Mouse (Mus musculus) kidney, adult 2 months (tissue): ENCODE results near the gene Cyp2d34. TPM values are rescaled to one million over a fixed set of nuclear protein-coding genes. Genes with fewer than 3 reads are reported as not detected.

Experiments
- DNase-seq: peaks from one replicate; pipeline ENCODE4 v3.0.0; 2021
- H3K27ac ChIP-seq: fragments of 200-500 bp; 2 replicates; pipeline ENCODE4 v1.5.1; 2012; ENCODE audit warnings: low read depth, low read length, control low read depth, inconsistent platforms; ENCODE audit not compliant: insufficient read depth
- H3K27me3 ChIP-seq: fragments of 200-500 bp; replicated peaks from 2 replicates; pipeline ENCODE4 v1.6.1; 2012; ENCODE audit warnings: mild to moderate bottlenecking, moderate library complexity, low read length, inconsistent platforms; ENCODE audit not compliant: control insufficient read depth, insufficient read depth
- H3K36me3 ChIP-seq: fragments of 200-500 bp; 2 replicates; pipeline ENCODE4 v1.6.1; 2012; ENCODE audit warnings: mild to moderate bottlenecking, moderate library complexity, low read length, inconsistent platforms; ENCODE audit not compliant: control insufficient read depth, insufficient read depth
- H3K4me1 ChIP-seq: fragments of 200-500 bp; 2 replicates; pipeline ENCODE4 v1.6.1; 2011; ENCODE audit warnings: low read length; ENCODE audit not compliant: control insufficient read depth, insufficient read depth
- H3K4me3 ChIP-seq: fragments of 200-500 bp; 2 replicates; pipeline ENCODE4 v1.5.1; 2011; ENCODE audit warnings: mild to moderate bottlenecking, low read depth, low read length, control low read depth; ENCODE audit not compliant: insufficient read depth
- CTCF ChIP-seq: fragments of 200-500 bp; conservative IDR thresholded peaks from 2 replicates; pipeline ENCODE4 v1.5.1; 2011; ENCODE audit warnings: low read depth, mild to moderate bottlenecking, control low read depth, low read length, moderate library complexity, mixed read lengths; ENCODE audit not compliant: insufficient read depth, insufficient read length
- POLR2A ChIP-seq: fragments of 200-500 bp; IDR thresholded peaks from one replicate; pipeline ENCODE4 v1.6.1; 2011; ENCODE audit warnings: low read depth, low read length, control low read depth
- WGBS: fragments of 180-500 bp; shearing (Covaris S2); methylation state at CpG from one replicate; pipeline ENCODE4 v1.1.7; 2018; 5-methylcytosine and 5-hydroxymethylcytosine counted together
- polyA plus RNA-seq: library from polyadenylated mRNA; depleted of rRNA; stranded (reverse); fragments of >200 nt; gene quantifications from 2 replicates; pipeline ENCODE4 v1.2.3, GENCODE M21; 2012; rRNA removed

The Cyp2d34 gene
- 0.04 and 0.06 TPM in 2 replicates for polyA plus RNA-seq

DNA sequence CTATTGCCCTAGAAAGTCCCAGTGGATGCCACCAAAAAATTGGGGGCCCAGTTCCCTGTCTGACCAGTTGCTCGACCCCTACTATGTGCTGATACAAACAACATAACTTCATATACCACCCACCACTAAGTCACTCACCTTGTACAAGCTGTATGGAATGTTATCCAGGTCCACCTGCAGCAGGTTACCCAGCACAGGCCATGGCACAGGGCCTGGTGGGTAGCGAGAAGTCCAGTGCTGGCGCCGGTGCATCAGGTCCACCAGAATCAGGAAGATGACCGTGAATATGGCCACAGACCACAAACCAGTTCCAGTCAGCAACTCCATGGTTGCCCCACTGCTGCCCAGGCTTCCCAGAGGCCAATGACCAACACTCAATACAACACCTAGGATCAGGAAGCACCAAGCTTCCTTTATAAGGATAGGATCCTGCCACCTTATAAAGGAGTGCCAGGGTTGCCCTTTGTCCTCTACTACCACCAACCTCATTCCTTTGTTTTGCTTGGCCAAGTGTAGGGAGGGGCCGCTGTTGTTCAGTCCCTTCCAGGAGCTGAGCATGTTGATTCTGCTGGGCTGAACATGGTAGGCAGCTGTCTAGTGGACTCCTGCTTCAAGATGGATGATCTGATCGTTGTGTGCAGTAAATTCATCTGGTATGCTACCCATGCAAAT, at the start of gene Cyp2d34:
TSS of gene Cyp2d34 (minus strand) at position 416 of the 672 bp plus-strand sequence.
- peaks cover 3% of the 10 kb centered on the region; the same call in 1 of the 2 replicates for H3K4me1 ChIP-seq
- no peak within 1 kb of the TSS for H3K4me3 ChIP-seq
- 85% methylated on average over 7 of the region's 7 CpGs for WGBS
- no peaks in the 10 kb centered on the region for H3K27me3 ChIP-seq
- no peaks in the 10 kb centered on the region for H3K36me3 ChIP-seq
- DNase-seq: no peak
- no peak within 1 kb of the TSS for H3K27ac ChIP-seq
- no peak for TF ChIP-seq POLR2A
- no peak for TF ChIP-seq CTCF

DNA sequence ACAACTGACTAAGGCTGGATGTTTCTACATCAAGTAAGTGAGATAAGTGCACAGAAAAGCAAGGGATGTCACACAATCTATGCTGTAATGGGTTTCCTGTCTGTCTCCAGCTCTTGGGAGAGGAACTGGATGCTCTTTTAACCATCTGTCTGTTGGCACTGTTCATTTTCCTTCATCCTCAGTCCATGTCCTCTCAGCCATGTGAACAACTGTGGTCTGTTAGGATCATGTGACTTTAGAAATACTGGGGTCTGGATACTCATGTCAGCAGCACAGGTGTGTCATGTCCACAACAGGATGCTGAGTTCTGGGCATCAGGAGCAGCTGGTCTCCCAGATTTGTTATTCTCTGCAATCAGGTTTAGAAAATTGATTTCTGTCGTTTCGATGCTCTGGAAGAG, 35.6 kb upstream of the Cyp2d34 start:
- H3K36me3 ChIP-seq: no peaks in the 10 kb centered on the region
- WGBS: 68% methylated on average over 2 of the region's 2 CpGs
- H3K27me3 ChIP-seq: no peaks in the 10 kb centered on the region
- no peak overlapping the region for H3K27ac ChIP-seq
- DNase-seq: no peak
- TF ChIP-seq POLR2A: no peak
- no peak for TF ChIP-seq CTCF
- no peaks in the 10 kb centered on the region for H3K4me1 ChIP-seq
- H3K4me3 ChIP-seq: no peak overlapping the region

DNA sequence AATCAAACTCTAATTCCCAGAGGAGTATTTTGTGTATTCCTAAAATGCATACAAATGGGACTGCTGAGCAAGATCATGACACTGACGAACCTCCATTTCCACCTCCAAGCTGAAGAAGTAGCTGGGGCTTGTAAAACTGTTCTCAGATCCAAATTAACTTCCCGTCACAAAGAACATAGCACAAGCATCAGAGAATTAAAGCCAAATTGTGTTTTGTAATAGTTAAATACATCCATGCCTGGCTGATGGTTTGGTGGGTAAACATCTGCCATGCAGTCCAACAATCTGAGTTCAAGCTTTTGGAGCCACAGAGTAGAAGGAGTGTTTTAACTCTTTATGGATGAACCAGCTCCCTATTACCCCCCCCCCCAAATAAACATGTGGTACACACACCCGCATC, 23.6 kb upstream of the Cyp2d34 start:
- Histone ChIP-seq H3K4me3 (no peak overlapping the region), H3K27me3 (no peaks in the 10 kb centered on the region), H3K4me1 (no peaks in the 10 kb centered on the region), H3K36me3 (no peaks in the 10 kb centered on the region), H3K27ac (no peak overlapping the region)
- 85% methylated on average over 3 of the region's 3 CpGs for WGBS
- DNase-seq: no peak
- TF ChIP-seq POLR2A (no peak), CTCF (no peak)

DNA sequence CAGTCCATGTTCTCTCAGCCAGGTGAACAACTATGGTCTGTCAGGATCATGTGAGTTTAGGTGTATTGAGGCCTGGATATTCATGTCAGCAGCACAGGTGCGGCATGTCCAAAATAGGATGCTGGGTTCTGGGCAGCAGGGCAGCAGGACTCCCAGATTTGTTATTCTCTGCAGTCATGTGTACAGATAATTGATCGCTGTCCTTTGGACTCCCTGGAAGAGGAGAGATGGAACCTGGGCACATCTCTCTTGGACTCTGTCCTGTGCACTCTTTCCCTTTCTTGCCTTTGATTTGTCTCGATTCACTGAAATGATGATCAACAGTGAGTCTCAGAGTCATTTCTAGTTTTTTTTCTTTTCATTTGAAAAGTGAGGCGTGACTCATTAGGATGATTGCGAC, 23.0 kb upstream of the Cyp2d34 start:
- H3K27me3 ChIP-seq: no peaks in the 10 kb centered on the region
- H3K4me1 ChIP-seq: no peaks in the 10 kb centered on the region

DNA sequence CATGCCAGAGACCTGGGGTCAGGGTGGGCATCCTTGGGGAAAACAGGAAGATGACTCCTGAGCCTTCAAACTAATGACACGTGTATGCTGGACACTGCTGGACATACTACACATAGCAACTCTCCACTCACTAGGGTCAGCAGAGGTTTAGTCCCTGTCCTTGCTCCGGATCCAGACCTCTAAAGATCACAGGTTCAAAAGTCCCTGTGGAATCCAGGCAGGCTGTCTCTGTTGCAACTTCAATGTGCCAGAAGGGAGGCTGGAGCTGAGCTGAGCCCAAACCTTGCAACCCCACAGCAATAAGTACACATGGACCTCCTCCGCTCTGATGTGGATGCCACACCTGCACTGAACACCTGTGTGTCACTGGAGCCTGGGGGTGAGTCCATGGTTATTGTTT, 22.0 kb upstream of the Cyp2d34 start:
- no peak for DNase-seq
- H3K36me3 ChIP-seq: no peaks in the 10 kb centered on the region
- TF ChIP-seq POLR2A: no peak
- no peak for TF ChIP-seq CTCF
- 80% methylated on average over 3 of the region's 3 CpGs for WGBS
- no peak overlapping the region for H3K4me3 ChIP-seq
- H3K4me1 ChIP-seq: no peaks in the 10 kb centered on the region
- H3K27me3 ChIP-seq: no peaks in the 10 kb centered on the region
- H3K27ac ChIP-seq: no peak overlapping the region

More for the DNA sequence above, 23.0 kb upstream of the Cyp2d34 start:
- DNase-seq: peak; percentile 41
- TF ChIP-seq CTCF (no peak), POLR2A (no peak)
- no peak overlapping the region for H3K4me3 ChIP-seq
- H3K27ac ChIP-seq: no peak overlapping the region
- H3K36me3 ChIP-seq: no peaks in the 10 kb centered on the region
- WGBS: 75% methylated on average over 5 of the region's 5 CpGs

DNA sequence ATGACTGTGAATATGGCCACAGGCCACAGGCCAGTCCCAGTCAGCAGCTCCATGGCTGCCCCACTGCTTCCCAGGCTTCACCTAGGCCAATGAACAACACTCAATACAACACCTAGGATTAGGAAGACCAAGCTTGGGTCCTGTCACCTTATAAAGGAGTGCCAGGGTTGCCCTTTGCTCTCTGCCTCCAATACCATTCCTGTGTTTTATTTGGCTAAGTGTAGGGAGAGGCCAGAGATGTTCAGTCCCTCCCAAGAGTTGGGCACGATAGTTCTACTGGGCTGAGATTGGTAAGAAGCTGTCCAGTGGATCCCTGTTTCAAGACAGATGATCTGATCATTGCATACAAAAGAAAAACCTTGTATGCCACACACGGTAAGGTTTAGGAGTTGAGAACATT, 21.2 kb upstream of the Cyp2d34 start:
- no peak overlapping the region for H3K4me3 ChIP-seq
- no peaks in the 10 kb centered on the region for H3K27me3 ChIP-seq
- H3K27ac ChIP-seq: no peak overlapping the region
- H3K36me3 ChIP-seq: no peaks in the 10 kb centered on the region
- DNase-seq: no peak
- TF ChIP-seq POLR2A: no peak
- TF ChIP-seq CTCF: no peak
- whole genome bisulfite sequencing: 84% methylated on average over 2 of the region's 2 CpGs
- H3K4me1 ChIP-seq: no peaks in the 10 kb centered on the region

DNA sequence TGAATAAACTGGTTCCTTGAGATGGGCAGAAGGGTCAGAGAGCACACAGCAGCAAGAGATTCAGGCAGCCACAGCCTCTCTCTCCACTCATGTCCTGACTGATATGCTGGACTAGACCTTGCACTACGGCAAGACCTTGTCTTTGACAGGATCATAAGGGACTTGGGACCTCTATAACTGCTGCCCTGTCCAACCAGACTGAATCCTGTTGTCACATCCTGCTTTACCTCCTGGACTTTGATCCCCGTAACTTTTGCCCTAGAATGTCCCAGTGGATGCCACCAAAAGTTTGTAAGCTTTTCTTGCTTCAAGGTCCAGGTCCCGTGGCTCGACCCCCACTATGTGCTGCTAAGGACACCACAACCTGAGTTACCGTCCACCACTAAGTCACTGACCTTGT, 20.6 kb upstream of the Cyp2d34 start:
- 86% methylated on average over 5 of the region's 5 CpGs for WGBS
- H3K36me3 ChIP-seq: no peaks in the 10 kb centered on the region
- no peak overlapping the region for H3K27ac ChIP-seq
- no peak overlapping the region for H3K4me3 ChIP-seq
- DNase-seq: no peak
- no peaks in the 10 kb centered on the region; the same call in 1 of the 2 replicates for H3K4me1 ChIP-seq
- TF ChIP-seq POLR2A: no peak
- TF ChIP-seq CTCF: no peak
- H3K27me3 ChIP-seq: no peaks in the 10 kb centered on the region
